Mouse (Mus musculus) c-Kit-positive CD71-positive TER-119-positive erythroid progenitor cells, embryonic 14.5 days (primary cell): ENCODE measurements around the gene Ina.
"Not testable (repeated sequence)": the region's sequence is repeated elsewhere in the genome, so short reads cannot be mapped to it uniquely, and the experiment has no call there.

ENCODE experiments used
- DNase-seq: peaks from one replicate; pipeline ENCODE4 v3.0.0-alpha.2; 2013; ENCODE audit warnings: low spot score

The Ina gene

DNA sequence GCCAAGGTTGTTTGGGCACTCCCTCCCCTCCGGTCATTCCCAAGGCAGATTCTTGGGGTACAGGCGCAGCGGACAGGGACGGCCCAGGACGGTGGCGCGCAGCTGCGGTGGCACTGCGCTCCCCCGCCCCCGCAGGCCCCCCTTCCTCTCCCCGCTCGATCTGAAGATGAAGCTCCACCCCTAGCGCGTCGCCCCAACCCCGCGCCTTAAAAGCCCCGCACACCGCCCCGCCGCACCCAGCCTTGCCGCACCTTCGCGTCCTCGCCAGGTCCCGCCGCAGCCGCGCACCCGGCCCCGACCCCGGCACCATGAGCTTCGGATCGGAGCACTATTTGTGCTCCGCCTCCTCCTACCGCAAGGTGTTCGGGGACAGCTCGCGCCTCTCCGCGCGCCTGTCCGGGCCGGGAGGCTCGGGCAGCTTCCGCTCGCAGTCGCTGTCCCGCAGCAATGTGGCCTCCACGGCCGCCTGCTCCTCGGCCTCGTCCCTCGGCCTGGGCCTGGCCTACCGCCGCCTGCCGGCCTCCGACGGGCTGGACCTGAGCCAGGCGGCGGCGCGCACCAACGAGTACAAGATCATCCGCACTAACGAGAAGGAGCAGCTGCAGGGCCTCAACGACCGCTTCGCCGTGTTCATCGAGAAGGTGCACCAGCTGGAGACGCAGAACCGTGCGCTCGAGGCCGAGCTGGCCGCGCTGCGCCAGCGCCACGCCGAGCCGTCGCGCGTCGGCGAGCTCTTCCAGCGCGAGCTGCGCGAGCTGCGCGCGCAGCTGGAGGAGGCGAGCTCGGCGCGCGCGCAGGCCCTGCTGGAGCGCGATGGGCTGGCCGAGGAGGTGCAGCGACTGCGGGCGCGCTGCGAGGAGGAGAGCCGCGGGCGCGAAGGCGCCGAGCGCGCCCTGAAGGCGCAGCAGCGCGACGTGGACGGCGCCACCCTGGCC lies at the start of gene Ina, which contains the start of gene Nt5c2:
Ina (plus strand) TSS at position 252 of the 935 bp plus-strand sequence.
Nt5c2 (minus strand) TSS at position 707 of the 935 bp plus-strand sequence.
- no peak for DNase-seq

- no peak for DNase-seq
These were observed 49.0 kb upstream of the Ina start for GRCm38 (mm10) chr19:46965496-46965895.

- DNase-seq, result no peak
These were observed 48.2 kb upstream of the Ina start for GRCm38 (mm10) chr19:46966330-46966729.

GRCm38 (mm10) chr19:46967861-46968260 lies 46.6 kb upstream of the Ina start:
- DNase-seq, result no peak

- no peak for DNase-seq
These were observed 45.7 kb upstream of the Ina start for GRCm38 (mm10) chr19:46968833-46969232.

DNA sequence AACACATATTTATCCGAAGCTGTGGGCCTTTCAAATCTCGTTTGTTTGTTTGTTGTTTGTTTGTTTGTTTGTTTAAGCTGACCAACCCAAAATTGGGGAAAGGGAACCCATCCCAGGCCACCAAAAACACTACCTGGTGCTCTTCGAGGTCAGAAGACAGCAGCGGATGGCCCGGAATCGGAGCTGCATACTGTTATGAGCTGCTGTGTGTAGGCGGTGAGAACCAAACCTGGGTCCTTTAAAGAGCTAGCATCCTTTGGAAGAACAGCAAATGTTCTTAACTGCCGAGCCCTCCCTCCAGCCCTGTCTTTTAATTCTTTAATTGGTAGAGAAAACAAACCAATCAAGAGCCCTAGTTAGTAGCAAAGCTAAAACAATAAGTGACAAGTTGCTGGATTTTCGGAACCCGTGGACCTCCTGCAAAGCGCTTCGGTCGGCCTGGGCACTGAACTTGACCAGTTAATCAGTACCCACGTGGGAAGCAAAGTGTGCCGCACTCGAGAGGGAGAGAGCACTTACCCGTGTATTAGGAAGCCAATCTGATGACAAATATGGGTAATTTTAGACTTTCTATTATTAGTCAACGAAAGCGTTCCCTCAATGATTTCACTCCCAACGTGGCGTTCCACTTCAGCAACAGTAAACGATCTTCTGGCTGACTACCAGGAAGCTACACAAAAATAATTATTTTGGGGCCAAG lies 45.1 kb upstream of the Ina start:
- DNase-seq, result no peak

DNA sequence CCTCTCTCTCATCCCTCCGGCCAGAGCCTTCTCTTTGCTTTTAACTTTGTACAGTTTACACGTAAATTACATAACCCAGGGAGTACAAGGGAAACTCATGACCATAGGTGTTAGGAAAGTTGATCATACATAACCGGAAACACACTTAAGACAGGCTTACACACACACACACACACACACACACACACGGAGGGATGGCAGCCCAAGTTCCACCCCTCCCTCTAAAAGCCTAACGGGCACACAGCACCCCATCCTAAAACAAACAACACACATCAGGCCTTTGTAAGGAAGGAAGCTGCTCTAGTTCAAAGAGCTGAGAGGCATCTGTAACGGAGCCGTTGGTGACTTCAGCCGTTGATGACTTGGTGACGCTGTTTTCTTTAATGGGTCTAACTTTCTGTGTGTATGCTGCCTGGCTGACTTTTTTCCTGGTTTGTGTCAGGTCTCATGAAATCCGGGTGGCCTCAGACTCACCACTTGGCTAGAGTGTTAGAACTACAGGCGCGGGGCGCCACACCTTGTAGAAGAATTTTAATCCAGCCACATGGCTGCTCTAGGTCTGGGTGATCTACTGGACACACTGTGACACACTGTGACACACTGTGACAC lies 44.3 kb upstream of the Ina start:
- no peak for DNase-seq

GRCm38 (mm10) chr19:46971051-46971689 lies 43.3 kb upstream of the Ina start:
- no peak for DNase-seq

DNA sequence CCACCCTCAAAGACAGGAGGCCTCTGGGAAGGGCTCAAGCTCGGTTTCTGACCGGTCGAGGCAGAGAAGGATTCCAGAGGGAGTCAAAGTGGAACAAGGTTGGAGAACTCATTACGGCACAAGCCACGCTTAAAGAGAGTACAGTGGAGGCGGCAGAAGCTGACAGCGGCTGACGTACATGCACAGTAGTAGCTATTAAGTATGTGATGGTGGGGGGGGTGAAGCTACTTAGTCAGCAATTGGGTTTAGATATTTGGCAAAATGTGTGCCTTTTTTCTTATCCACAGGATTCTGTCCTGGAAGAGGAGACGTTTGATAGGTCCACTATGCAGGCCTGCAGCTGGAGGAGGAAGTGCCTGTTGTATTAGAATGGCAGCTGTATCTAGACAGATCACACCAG lies 42.8 kb upstream of the Ina start:
- DNase-seq, result no peak

DNA sequence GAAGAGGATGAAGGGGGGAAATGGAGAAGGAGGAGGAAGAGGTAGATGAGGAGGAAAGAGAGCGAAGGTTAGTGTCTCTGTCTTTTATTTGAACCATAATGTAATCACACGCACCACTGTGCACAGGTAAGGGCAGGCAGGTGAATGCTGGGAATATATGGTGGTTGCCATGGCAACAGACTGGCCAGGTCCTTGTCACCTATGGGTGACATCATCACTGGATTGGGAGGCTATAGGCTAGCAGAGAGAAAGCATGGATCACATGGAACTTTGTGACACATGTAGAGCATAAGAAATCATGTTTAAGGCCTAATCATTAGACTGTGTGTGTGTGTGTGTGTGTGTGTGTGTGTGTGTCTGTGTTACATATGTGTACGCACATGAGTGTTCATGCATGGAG lies 42.3 kb upstream of the Ina start:
- no peak for DNase-seq

- DNase-seq, result no peak
These were observed 38.9 kb upstream of the Ina start for GRCm38 (mm10) chr19:46975565-46975964.

DNA sequence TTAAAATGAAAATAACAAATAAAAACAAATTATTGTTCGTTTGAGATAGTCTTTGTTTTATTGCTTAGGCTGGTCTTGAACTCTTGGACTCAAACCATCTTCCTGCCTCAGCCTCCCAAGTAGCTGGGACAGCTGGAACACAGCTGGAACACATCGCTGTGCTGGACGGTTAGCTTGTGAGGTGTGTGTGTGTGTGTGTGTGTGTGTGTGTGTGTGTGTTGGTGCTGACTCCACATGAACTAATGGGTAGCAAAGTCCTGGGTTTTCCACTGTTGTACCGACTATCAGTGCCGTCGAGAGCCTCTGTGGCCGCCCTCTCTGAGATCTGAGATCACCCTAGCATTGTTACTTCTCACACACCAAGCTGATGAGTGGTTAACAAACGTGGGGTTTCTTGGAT lies 38.5 kb upstream of the Ina start:
- no peak for DNase-seq

DNA sequence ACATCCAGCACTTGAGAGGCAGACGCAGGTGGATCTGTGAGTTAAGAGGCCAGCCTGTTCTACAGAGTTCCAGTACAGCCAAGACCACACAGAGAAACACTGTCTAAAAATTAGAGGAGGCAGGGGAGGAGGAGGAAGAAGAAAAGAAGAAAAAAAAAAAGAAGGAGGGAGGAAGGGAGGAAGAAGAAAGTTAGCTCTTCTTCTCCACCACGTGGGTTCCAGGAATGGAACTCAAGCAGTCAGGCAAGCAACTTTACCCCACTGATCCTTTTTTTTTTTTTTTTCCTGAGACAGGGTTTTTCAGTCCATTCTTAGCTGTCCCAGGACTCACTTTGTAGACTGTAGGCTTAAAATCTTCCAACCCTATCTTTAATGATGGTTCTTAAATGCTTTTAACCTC lies 37.8 kb upstream of the Ina start:
- no peak for DNase-seq

GRCm38 (mm10) chr19:46977460-46977859 lies 37.0 kb upstream of the Ina start:
- DNase-seq, result no peak

DNA sequence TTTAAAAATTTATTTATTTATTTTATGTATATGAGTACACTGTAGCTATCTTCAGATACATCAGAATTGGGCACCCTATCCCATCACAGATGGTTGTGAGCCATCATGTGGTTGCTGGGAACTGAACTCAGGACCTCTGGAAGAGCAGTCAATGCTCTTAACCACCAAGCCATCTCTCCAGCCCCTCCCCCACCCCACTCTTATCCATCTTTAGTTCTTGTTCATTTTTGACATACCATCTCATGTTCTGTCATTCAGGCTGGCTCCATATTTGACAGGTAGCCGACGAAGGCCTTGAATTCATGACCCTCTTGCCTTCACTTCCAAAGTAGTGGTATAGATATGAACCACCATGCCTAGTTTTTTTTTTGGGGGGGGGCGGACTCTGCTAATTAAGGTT lies 36.4 kb upstream of the Ina start:
- DNase-seq, result not testable (repeated sequence)

- no peak for DNase-seq
These were observed 35.3 kb upstream of the Ina start for GRCm38 (mm10) chr19:46978920-46979780.

DNA sequence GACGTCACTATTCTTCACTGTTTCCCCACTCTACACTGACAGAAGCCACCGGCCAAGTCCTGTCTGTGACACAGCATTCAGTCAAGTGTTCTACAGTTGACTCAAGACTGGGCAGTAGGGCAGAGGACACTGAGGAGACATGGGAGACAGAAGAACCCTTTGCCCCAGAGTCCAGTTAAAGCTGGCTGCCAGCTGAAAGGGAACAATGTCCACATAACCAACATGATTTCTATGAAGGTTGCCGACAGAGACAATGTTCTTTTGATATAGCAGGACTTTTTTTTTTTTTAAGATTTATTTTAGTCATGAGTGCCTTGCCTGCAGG lies 34.8 kb upstream of the Ina start:
- DNase-seq, result no peak

DNA sequence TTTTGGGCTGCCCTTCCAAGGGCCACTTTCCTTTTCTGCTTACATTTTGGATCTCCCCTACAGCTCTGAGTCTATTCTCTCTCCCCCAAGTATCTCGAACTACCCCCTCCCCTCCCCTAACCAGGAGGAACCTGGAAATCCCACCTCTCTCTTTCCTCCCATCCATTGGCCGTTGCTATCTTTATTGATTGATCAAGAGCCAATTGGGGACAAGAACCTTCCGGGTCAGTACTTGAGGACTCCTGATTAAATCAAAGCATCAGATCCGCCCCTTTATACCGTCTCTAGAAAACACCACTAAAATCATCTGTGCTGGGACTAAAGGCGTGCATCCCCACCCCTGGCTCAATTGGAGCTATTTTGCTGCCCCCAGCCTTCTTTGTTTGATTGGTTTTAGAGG lies 33.0 kb upstream of the Ina start:
- no peak for DNase-seq

- no peak for DNase-seq
These were observed 31.0 kb upstream of the Ina start for GRCm38 (mm10) chr19:46983352-46983965.

DNA sequence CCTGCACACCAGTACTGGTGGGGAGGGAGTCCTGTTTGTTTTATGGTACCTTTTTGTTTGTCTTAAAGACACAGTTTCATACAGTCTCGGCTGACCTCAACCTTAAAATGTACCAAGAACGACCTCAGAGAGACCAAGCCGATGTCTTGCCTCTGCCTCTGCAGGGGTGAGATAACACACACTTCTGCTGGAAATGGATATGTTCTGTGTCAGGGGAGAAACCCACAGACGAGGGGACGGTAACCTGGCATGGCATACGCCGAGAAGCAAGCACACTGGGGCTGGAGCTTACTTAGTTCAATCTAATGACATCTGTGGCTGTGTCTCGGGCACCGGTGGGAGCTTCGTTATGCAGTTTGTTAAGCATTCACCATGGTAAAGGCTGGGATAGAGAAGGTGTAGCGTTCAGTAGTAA lies 30.5 kb upstream of the Ina start:
- DNase-seq, result peak; percentile 80
